Mouse (Mus musculus) erythroid progenitor cell, adult 5-6 weeks (primary cell): ENCODE measurements around the gene Fndc5. TPM values are rescaled to one million over a fixed set of nuclear protein-coding genes. Genes with fewer than 3 reads are reported as not detected.
A peak's percentile ranks its signal among the peaks of the same experiment; 100 is the strongest.

Experiments
- ATAC-seq: replicated peaks from 2 replicates; pipeline ENCODE4 v1.8.0; 2016; ENCODE audit warnings: moderate number of reproducible peaks, mild to moderate bottlenecking, moderate TSS enrichment, inconsistent platforms; ENCODE audit not compliant: poor library complexity, low FRiP score, severe bottlenecking
- total RNA-seq, 2 experiments: library from RNA; stranded (forward) in 1 of 2; stranded (reverse) in 1 of 2; fragments of 150-400 nt in 1 of 2; fragments of 186-747, 209-891 nt in 1 of 2; gene quantifications; 2 replicates each; pipeline versions ENCODE4 v1.2.3 to v1.2.4; 2015 to 2017; ENCODE audit warnings: low replicate concordance in 2 of 2

Gene Fndc5
- total RNA-seq, 2 experiments from 2014 or later, result 0.38 TPM; not detected in 1

DNA sequence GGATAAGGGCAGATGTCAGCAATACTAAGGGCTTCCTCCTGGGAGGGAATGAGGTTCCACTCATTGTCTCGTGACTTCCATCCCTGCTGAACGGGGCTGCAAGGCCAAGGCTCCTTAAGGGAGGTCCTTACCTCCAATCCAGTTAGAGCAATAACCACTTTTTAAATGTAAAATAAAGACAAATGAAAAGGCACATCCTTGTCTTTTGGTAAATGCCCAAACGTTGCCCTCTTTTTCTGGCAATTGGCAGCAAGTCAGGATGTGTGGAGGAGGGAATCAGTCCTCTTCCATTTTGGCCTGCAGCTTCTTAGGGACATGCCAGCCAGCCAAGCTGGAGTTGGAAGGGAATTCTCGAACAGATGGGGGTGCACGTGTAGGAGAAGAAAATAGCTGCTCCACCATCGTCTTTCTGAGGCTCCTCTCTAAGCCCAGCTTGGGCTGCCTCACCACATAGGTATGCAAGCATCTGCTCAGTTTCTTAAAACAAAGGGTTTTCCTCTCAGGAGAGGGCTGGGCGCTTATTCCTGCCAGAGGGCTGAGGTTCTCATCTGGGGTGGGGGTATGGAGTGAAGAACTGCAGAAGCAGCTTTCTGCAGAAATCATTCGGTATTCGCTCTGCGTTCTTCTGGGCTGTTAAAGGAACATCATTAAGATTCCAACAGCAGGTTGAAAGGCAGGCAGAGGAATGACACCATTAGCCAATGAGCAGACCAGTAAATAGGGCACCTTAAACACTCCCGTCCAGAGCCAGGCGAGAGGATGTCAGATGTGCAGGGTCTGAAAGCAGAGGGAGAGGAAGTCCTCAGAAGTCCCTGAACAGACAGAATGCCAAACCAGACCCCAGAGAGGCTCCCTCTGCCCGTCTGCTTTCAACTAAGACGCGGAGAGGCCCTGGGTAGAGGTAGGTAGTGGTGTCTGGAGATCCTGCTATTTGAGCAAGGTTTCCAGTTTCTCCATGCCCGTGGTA, 7.9 kb downstream of the Fndc5 start:
- no peak for ATAC-seq

DNA sequence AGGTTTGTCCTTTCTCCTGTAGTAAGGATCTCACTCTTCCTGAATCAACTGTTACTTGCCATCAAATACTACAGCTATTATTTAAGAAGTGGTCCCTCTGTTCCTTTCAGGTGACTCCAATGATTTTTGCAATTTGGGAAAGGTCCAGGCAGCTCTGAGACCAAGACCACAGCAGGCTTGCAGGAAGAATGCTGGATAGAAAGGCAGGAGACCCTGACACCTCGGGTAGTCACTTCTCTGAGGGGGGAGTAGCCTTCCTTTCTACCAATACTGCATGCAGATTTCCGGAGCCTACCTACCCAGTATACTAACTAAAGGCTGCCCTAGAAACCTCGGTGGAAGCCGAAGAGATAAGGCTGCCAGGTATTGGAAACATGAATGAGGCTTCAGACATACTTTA, 8.6 kb downstream of the Fndc5 start:
- ATAC-seq, result no peak

DNA sequence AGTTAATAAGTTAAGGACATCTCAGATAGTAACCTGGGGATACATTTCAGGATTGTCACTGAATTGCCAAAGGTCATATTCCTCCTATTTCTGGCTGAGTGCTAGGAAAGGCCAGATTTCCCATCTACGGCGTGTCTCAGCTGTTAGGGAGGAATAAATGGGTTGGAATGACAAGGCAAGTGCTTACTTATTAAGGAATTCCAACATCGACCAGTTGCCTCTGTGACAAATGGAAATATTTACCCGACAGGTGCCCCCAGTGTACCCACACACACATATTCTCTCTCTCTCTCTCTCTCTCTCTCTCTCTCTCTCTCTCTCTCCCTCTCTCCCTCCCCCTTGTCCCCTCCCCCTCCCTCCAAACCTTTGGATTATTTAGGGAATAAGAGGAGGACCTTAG, 9.1 kb downstream of the Fndc5 start:
- ATAC-seq, result no peak

DNA sequence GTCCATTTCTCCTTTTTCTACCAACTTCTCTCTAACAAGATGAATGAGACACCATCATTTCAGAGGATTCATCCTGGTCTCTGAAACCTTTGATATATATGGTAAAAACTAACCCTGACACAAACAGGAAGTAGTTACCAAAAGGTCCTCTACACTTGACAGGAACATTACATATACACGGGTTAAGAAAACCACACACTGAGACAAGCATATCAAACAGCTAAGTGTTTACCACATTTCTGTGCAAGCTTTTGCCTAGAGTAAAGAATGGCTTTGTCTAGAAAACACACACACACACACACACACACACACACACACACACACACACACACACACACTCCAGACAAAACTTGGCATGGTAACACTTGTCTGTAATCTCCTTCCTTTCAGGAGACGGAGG, 9.6 kb downstream of the Fndc5 start:
- no peak for ATAC-seq

DNA sequence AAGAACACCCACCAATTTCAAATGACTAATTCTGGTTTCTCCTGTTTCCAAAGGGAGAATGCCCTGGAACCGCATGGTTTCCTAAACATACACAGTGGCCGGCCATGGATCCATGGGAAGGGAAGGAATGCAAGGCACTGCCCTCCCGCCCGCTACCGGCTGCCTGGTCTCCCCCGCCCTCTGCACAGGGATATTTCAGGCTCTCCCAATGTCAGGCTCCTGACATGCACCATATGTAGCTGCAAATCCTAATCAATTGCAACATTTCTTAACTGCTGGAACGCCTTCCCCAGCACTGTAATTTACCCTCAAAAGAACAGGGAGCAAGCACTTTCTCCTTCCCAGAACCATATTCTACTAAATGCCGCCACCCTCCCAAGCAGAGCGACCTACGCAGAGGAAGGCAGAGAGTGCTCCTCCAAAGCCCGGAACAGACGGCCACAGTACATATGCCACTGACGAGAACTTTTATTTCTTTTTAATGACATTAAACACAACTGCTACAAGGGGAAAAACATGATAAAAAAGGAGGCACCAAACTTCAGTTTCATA, 10.8 kb downstream of the Fndc5 start:
- ATAC-seq, result no peak

DNA sequence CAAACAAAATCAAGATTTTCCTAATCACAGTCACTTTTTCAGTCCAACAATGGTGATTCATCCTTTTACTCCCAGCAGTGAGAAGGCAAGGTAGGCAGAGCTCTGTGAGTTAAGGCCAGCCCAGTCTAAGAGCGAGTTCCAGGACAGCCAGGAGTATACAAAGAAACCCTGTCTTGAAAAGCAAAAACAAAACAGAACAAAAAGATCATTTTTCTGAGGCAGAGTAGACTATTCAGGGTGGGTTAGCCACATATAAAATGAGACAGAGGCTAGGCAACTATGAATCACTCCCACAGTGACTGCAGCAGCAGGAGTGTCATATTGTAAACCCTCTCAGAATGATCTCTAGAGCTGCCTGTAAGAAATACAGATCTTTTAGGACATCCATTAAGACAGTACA, 12.5 kb downstream of the Fndc5 start:
- no peak for ATAC-seq

DNA sequence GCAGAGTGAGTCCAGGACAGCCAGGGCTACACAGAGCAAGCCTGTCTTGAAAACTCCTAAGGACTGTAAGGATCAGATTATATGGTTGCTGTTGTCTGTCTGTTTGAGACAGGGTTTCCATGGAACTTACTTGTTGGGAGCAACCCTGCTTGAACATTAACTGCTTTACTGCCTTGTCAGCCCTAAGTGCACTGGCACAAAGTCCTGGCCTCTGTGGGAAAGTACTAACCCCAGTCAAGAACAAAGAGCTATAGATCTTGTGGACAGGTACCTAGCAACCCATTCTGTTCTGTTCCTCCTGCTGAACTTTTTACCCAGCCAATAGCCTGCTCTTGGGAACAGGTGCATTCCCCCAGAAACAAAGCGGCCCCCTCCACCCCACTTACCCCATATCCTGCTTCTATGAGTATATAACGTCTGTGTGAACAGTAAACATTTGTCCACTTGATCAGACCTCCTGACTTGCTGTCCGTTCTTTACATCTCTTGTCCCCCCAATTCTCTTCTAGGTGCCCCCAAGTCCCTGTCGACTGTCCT, 14.5 kb downstream of the Fndc5 start:
- no peak for ATAC-seq

DNA sequence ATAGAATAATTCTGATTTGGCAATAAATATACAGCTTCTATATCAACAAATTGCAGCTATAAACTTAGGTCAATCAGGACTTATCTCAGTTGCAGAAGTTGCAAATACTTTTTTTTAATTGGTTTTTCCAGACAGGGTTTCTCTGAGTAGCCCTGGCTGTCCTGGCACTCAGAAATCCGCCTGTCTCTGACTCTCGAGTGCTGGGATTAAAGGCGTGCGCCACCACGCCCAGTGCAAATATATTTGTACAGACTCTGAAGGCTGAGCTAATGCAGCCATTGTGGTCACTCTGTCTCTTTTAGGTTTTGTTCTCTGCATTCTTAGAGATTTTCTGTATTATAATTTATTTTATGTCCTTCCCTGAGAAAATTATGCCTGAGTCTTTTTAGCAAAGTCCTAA, 20.7 kb downstream of the Fndc5 start:
- no peak for ATAC-seq

DNA sequence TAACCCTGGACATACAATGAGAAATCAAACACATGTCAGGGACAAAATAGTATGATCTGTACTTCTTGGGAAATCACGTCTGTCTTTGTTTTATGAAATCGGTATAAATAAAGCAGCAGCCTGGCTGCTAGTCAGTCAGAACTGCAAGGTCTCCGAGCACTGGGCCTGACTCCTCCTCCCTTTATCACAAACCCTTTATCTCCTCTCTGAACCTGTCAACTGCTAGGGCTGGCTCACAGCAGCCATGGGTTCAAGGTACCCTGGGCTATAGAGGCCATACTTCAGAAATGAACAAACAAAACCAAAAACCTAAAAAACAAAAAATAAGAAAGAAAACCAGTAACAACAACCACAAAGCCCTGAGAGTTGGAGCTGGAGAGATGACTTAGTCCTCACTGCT, 21.8 kb downstream of the Fndc5 start:
- peak; percentile 91 for ATAC-seq

DNA sequence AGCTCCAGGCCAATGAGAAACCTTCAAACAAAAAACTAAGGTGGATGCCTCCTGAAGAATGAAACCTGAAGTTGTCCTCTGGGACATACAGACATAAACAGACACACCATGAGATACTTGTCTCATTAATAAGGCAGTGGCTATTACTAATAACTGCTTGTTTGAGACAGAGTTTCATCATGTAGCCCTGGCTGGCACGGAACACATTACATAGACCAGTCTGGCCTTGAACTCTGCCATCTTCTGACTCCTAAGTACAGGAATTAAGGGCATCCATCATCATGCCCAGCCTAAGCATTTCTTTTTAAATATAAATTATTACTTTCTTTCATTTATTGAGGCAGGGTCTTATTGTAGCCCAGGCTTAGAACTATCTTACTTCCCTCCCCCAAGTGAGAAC, 24.3 kb downstream of the Fndc5 start:
- ATAC-seq, result no peak

DNA sequence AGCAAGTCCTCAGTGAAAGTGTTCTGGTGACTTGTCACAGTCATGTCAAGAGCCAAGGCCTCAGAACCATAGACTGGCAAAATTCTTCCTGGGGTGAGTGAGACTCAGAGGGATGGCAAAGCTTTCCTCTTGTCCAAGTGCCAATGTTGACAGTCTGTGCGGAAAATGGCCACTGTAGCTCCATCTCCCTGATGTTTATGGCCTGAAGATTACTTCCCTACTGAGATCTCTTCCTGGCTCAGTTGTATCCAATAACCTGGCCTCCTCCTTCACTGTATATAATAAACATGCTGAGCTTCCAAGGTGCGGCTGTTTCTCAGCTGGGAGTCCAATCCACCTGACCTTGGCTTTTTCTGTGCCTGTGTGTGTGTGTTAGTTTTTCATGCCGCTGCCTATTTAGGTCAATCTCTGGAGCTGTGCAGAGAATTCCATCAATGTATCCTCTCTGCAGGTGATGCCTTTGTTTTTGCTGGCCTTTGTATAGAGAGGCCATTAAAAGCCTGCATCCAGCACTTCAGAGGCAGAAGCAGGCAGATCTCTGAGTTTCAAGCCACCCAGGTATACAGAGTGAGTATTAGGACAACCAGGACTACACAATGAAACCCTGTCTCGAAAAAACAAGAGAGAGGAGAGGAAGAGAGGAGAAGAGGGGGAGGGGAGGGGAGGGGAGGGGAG, 24.9 kb downstream of the Fndc5 start:
- ATAC-seq, result no peak

DNA sequence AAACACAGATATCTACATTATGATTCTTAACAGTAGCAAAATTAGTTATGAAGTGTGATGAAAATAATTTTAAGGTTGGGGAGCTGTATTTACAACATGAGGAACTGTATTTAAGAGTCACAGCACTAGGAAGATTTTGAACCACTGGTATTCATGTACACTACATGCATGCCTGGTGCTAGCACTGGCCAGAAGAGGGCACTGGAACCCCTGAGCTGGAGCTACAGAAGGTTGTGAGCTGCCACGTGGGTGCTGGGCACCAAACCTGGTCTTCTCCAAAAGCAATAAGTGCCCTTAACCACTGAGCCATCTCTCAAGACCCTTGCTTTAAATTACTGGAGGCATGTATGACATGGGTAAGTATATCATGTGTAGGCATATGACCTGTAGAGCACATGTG, 35.7 kb downstream of the Fndc5 start:
- ATAC-seq, result no peak

DNA sequence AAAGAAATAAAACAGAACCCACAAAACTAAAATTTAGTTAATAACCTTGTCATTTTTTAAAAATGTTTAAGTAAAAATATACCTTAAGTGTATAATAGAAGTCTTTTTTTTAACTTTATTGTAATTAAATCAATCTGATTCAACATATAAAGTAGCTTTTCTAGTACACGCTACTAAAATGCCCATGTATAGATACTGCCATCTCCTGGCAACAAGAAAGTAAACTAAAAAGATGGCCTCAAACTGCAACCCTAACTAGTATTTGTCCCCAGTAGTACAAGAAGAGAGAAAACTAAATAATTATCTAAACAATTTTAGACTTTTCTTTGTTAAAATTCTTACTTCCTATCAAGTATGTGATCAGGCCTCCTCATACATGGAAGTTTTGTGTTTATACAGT, 42.8 kb downstream of the Fndc5 start:
- no peak for ATAC-seq

DNA sequence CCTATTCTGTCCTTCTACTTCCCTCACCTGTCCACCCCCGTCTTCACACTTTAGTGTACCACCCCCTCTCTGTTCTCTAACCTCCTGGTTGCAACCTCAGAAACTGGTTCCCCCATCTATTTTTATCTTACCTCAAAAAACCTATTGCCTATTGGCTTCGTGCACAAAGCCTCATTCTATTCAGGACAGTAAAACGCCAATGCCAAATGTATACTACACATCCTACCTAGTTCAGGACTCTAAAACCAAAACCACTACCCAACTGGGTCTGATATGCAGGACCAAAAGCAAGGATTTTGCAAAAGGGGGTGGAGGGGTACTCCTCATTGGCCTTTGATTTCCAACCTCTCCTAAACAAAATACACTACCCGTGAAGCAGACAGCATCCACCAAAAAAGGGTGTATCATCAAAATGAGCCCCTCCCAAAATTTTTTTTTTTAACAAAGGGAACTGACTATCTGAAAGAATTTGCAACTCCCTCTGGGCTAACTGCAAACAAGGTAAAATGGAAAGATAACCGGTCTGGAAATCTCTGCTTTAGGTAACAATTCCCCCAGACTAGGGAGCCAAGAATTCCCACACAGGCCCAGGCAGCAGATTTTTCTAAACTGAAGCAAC, 51.4 kb downstream of the Fndc5 start:
- no peak for ATAC-seq

DNA sequence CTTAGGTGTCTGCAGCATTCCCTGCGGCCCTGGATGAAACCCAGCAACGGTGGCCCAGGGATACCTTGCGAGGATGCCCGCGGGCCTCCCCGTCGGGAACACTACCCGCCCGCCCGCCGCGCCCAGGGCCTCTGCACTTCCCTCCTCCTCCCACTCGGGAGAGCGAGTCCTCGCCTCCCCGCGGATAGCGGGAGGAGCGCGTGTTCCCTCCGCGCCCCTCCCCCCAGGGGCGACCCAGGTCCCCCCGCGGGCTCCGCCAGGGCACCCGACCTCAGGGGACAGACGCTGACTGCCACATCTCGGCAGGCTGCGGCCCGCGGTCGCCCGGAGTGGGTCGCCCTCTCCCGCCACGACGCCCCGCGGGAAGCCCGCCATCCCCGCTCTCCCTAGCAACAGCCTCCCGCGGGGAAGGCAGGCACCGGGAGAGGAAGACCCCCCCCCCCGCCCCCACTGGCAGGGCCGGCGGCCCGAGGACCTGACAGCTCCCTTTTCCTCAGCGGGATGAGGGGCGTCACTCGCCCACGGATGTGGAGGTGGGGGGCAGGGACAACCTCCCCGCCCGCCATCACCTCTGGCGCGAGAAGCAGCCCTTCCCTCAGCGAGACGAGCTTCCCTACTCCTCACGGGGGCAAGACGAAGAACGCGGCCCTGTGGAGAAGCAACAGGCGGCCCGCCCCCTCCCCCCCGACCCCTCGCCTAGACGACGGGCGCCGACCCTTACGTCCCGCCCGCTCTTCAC, 52.2 kb downstream of the Fndc5 start:
- ATAC-seq, result peak; percentile 37; the same call in 1 of the 2 replicates

DNA sequence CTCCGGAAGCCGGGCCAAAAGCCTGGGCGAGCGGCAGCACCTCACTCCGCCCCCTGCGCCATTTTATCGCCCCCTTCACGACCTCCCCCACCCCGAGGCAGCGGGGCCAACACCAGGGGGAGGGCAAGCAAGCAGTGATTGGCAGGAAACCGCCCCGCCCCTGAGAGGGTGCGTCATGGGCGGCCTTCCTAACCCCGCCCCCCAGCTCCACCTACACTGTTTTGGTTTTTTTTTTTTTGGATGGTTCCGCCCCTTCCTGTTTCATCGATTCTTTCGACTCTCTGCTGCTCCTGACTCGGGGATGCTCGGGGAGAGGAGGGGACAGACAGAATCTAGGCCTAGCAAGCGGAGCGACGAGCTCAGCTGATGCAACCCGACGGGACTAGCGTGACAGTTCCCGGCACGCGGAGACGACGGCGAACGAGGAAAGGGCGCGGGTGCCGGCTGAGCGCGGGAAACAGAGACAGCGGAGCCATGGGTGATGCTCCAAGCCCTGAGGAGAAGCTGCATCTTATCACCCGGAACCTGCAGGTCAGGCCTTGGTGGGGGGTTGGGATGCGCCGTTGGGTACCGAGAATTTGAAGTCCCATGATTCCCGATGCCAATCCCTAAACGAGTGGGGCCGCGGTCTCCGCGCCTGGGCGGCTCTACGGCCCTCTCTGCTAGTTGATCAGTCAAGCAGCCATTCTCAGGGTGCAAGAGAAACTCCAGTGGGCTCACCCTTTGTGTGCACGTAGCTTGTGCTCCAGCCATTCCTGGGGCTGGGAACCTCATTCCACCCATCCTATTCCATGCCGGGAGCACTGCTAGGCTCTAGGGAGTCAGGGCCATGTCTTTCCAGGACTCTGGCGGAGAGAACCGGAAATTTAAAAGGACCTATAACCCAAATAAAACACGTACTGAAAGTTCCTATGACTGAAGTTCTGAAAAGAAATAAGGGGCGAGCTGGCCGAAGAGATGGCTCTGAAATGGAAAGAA, 53.0 kb downstream of the Fndc5 start, which contains the start of the genes S100pbp and Yars:
Gene S100pbp, minus strand, starts transcription at position 186 of the 978 bp plus-strand sequence.
Gene Yars, plus strand, starts transcription at position 219 of the 978 bp plus-strand sequence.
- peak; percentile 93 for ATAC-seq

DNA sequence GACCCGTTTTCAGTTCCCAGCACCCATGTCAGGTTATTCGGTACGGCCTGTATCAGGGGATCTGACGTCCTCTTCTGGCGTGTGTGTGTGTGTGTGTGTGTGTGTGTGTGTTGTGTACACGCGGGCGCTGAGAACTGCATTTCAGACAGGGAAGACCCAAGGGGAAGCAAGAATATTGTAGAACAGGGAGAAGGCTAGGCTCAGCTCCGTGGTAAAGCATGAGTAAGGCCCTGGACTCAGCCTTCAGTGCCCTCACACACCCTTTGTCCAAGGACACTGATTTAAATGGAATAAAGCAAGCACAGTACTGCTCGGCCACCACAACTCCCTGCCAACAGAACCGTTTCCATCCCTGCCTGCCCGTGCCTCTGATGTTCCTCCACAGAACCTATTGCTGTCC, 53.7 kb downstream of the Fndc5 start:
- ATAC-seq, result 0 out of 2 replicates have a peak, but pooled peaks have one; percentile 2

DNA sequence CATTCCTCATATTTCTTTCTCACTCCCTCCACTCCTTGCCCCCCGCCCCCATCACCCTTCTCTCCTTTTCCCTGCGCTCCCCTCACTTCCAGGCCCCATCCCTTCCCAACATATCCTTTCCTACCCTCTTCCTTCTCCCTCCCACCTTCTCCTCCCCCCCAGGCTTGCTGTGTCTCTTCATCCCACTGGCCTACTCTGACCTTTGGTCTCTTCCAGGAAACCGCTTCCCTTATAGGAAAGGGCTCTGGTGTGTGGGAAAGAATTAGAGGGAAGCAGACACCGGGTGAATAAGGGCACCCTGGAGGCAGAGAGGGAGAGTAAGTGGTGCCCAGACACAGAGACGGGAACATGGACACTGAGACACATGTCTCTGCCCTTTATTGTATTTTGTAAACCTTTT, 54.9 kb downstream of the Fndc5 start:
- no peak for ATAC-seq
